Mouse (Mus musculus): Measurements from ENCODE around the gene Polr2e. TPM values are rescaled to one million over a fixed set of nuclear protein-coding genes. Genes with fewer than 3 reads are reported as not detected.

Gene Polr2e
- polyA plus RNA-seq, 1 experiment from 2014 or later = 115 TPM

- ATAC-seq (replicated peaks; ENCODE audit: insufficient number of reproducible peaks, insufficient read depth, low FRiP score, low read depth) = peak; percentile 47; the same call in 1 of the 2 replicates
- Histone ChIP-seq H3K27me3 (no peaks in the 10 kb centered on the region), H3K4me1 (replicated peaks) (peaks cover 49% of the 10 kb centered on the region)
Measured at GRCm38 (mm10) chr10:80074813-80075601, 35.4 kb upstream of the Polr2e start.

GRCm38 (mm10) chr10:80072623-80073489, 33.3 kb upstream of the Polr2e start:
- ATAC-seq (replicated peaks; ENCODE audit: insufficient number of reproducible peaks, insufficient read depth, low FRiP score, low read depth) = no peak
- H3K9ac ChIP-seq = peak overlapping the region; percentile 2; the same call in 1 of the 2 replicates
- 83% methylated on average over 20 of the region's 20 CpGs for WGBS
- H3K4me2 ChIP-seq = no peak overlapping the region
- no peaks in the 10 kb centered on the region for H3K27me3 ChIP-seq
- H3K36me3 ChIP-seq = no peaks in the 10 kb centered on the region
- peaks cover 49% of the 10 kb centered on the region for H3K4me1 ChIP-seq (replicated peaks)
- no peaks in the 10 kb centered on the region for H3K9me3 ChIP-seq (replicated peaks)
- H3K4me3 ChIP-seq = no peak overlapping the region
- H3K27ac ChIP-seq = no peak overlapping the region

More at GRCm38 (mm10) chr10:80074813-80075601, 35.4 kb upstream of the Polr2e start:
- Histone ChIP-seq H3K9me3 (replicated peaks) (no peaks in the 10 kb centered on the region), H3K4me2 (peak overlapping the region; percentile 60), H3K9ac (peak overlapping the region; percentile 37), H3K4me3 (peak overlapping the region; percentile 34), H3K36me3 (0 out of 2 replicates have a peak, but pooled peaks cover 9% of the 10 kb centered on the region), H3K27ac (peak overlapping the region; percentile 48)
- WGBS = 17% methylated on average over 28 of the region's 28 CpGs

GRCm38 (mm10) chr10:80071516-80071900, 31.9 kb upstream of the Polr2e start:
- no peak overlapping the region for H3K4me3 ChIP-seq
- peak overlapping the region; percentile 86 for H3K27ac ChIP-seq
- peak overlapping the region; percentile 30; the same call in 1 of the 2 replicates for H3K4me2 ChIP-seq
- H3K4me1 ChIP-seq (replicated peaks) = peaks cover 49% of the 10 kb centered on the region
- 47% methylated on average over 3 of the region's 3 CpGs for WGBS
- 0 out of 2 replicates have a peak overlapping the region, but pooled peaks have one; percentile 18 for H3K9ac ChIP-seq
- ATAC-seq (replicated peaks; ENCODE audit: insufficient number of reproducible peaks, insufficient read depth, low FRiP score, low read depth) = 0 out of 2 replicates have a peak, but pooled peaks have one; percentile 7
- H3K27me3 ChIP-seq = no peaks in the 10 kb centered on the region
- no peaks in the 10 kb centered on the region for H3K9me3 ChIP-seq (replicated peaks)
- H3K36me3 ChIP-seq = peaks cover 8% of the 10 kb centered on the region; the same call in 1 of the 2 replicates

- H3K4me2 ChIP-seq = peak overlapping the region; percentile 30; the same call in 1 of the 2 replicates
- 42% methylated on average over 9 of the region's 9 CpGs for WGBS
- no peaks in the 10 kb centered on the region for H3K27me3 ChIP-seq
- peaks cover 10% of the 10 kb centered on the region; the same call in 1 of the 2 replicates for H3K36me3 ChIP-seq
- H3K9ac ChIP-seq = 0 out of 2 replicates have a peak overlapping the region, but pooled peaks have one; percentile 18
- peak overlapping the region; percentile 86 for H3K27ac ChIP-seq
- no peak overlapping the region for H3K4me3 ChIP-seq
- H3K4me1 ChIP-seq (replicated peaks) = peaks cover 49% of the 10 kb centered on the region
- no peaks in the 10 kb centered on the region for H3K9me3 ChIP-seq (replicated peaks)
- peak; percentile 81 for ATAC-seq (replicated peaks; ENCODE audit: insufficient number of reproducible peaks, insufficient read depth, low FRiP score, low read depth)
Measured at GRCm38 (mm10) chr10:80070837-80071515, 31.4 kb upstream of the Polr2e start.

GRCm38 (mm10) chr10:80069948-80070450, 30.4 kb upstream of the Polr2e start:
- Histone ChIP-seq H3K27ac (peak overlapping the region; percentile 86; the same call in 1 of the 2 replicates), H3K27me3 (no peaks in the 10 kb centered on the region), H3K9me3 (replicated peaks) (no peaks in the 10 kb centered on the region), H3K4me2 (no peak overlapping the region), H3K4me3 (no peak overlapping the region), H3K4me1 (replicated peaks) (peaks cover 43% of the 10 kb centered on the region), H3K9ac (no peak overlapping the region), H3K36me3 (peaks cover 15% of the 10 kb centered on the region)
- WGBS = 79% methylated on average over 4 of the region's 4 CpGs
- ATAC-seq (replicated peaks; ENCODE audit: insufficient number of reproducible peaks, insufficient read depth, low FRiP score, low read depth) = no peak

GRCm38 (mm10) chr10:80069251-80069650, 29.7 kb upstream of the Polr2e start:
- ATAC-seq (replicated peaks; ENCODE audit: insufficient number of reproducible peaks, insufficient read depth, low FRiP score, low read depth) = no peak
- H3K4me2 ChIP-seq = no peak overlapping the region
- H3K27ac ChIP-seq = no peak overlapping the region
- peaks cover 18% of the 10 kb centered on the region for H3K36me3 ChIP-seq
- H3K27me3 ChIP-seq = no peaks in the 10 kb centered on the region
- H3K4me1 ChIP-seq (replicated peaks) = peaks cover 35% of the 10 kb centered on the region
- WGBS = 86% methylated on average over 6 of the region's 7 CpGs
- H3K9ac ChIP-seq = no peak overlapping the region
- H3K4me3 ChIP-seq = no peak overlapping the region
- H3K9me3 ChIP-seq (replicated peaks) = no peaks in the 10 kb centered on the region

GRCm38 (mm10) chr10:80063877-80064650, 24.5 kb upstream of the Polr2e start:
- no peak for ATAC-seq (replicated peaks; ENCODE audit: insufficient number of reproducible peaks, insufficient read depth, low FRiP score, low read depth)
- H3K27ac ChIP-seq = no peak overlapping the region
- H3K4me1 ChIP-seq (replicated peaks) = no peaks in the 10 kb centered on the region
- peaks cover 60% of the 10 kb centered on the region for H3K36me3 ChIP-seq
- no peak overlapping the region for H3K4me2 ChIP-seq
- H3K9ac ChIP-seq = 0 out of 2 replicates have a peak overlapping the region, but pooled peaks have one; percentile 1
- H3K4me3 ChIP-seq = no peak overlapping the region
- no peaks in the 10 kb centered on the region for H3K9me3 ChIP-seq (replicated peaks)
- H3K27me3 ChIP-seq = no peaks in the 10 kb centered on the region
- 73% methylated on average over 23 of the region's 23 CpGs for WGBS

- H3K9ac ChIP-seq = no peak overlapping the region
- 86% methylated on average over 5 of the region's 5 CpGs for WGBS
- H3K9me3 ChIP-seq (replicated peaks) = no peaks in the 10 kb centered on the region
- H3K27me3 ChIP-seq = no peaks in the 10 kb centered on the region
- peaks cover 68% of the 10 kb centered on the region for H3K36me3 ChIP-seq
- H3K4me3 ChIP-seq = no peak overlapping the region
- no peak for ATAC-seq (replicated peaks; ENCODE audit: insufficient number of reproducible peaks, insufficient read depth, low FRiP score, low read depth)
- no peak overlapping the region for H3K27ac ChIP-seq
- H3K4me2 ChIP-seq = no peak overlapping the region
- H3K4me1 ChIP-seq (replicated peaks) = no peaks in the 10 kb centered on the region
Measured at GRCm38 (mm10) chr10:80063104-80063503, 23.5 kb upstream of the Polr2e start.

- 70% methylated on average over 30 of the region's 30 CpGs for WGBS
- no peak for ATAC-seq (replicated peaks; ENCODE audit: insufficient number of reproducible peaks, insufficient read depth, low FRiP score, low read depth)
- H3K27me3 ChIP-seq = no peaks in the 10 kb centered on the region
- no peaks in the 10 kb centered on the region for H3K9me3 ChIP-seq (replicated peaks)
- H3K36me3 ChIP-seq = peaks cover 64% of the 10 kb centered on the region
- H3K4me3 ChIP-seq = no peak overlapping the region
- H3K4me2 ChIP-seq = no peak overlapping the region
- no peak overlapping the region for H3K9ac ChIP-seq
- peaks cover 27% of the 10 kb centered on the region for H3K4me1 ChIP-seq (replicated peaks)
- no peak overlapping the region for H3K27ac ChIP-seq
Measured at GRCm38 (mm10) chr10:80057683-80058326, 18.2 kb upstream of the Polr2e start.

All from heart, embryonic 15.5 days (tissue).